Mouse (Mus musculus): ENCODE measurements at regions not wholly inside any gene's neighbourhood (a gene's known extent, or its start where the extent isn't known, plus 50 kb on each side); places are given as distances from the start of the nearest gene placed in this dataset.
"Not testable (repeated sequence)": the region's sequence is repeated elsewhere in the genome, so short reads cannot be mapped to it uniquely, and the experiment has no call there.

- H3K4me1 ChIP-seq (ENCODE audit: control insufficient read depth, insufficient read depth, low read length): no peaks in the 10 kb centered on the region
- H3K36me3 ChIP-seq (ENCODE audit: control insufficient read depth, insufficient read depth, low read length): no peaks in the 10 kb centered on the region
- 82% methylated on average over 1 of the region's 1 CpGs for WGBS
- H3K27ac ChIP-seq (replicated peaks; ENCODE audit: low read depth, low read length): no peak overlapping the region
- H3K9me3 ChIP-seq (ENCODE audit: control insufficient read depth, low read length): no peaks in the 10 kb centered on the region
- ATAC-seq (ENCODE audit: low FRiP score, low read depth) (no peak), DNase-seq (ENCODE audit: low spot score) (no peak)
- no peak overlapping the region for H3K4me3 ChIP-seq (replicated peaks; ENCODE audit: low read length)
- no peak for TF ChIP-seq POLR2A (IDR thresholded peaks at IDR 0.05; ENCODE audit: borderline replicate concordance, extremely low read depth, insufficient read depth, insufficient read length)
- H3K27me3 ChIP-seq (ENCODE audit: control insufficient read depth, insufficient read depth, low read length): no peaks in the 10 kb centered on the region
- H3K4me2 ChIP-seq (replicated peaks; ENCODE audit: low read depth, low read length, severe bottlenecking): no peak overlapping the region
- no peak overlapping the region for H3K9ac ChIP-seq (ENCODE audit: low read depth, low read length, severe bottlenecking)
Measured at GRCm38 (mm10) chr7:64101679-64102078, 52.0 kb upstream of the Trpm1 start.

- H3K36me3 ChIP-seq (ENCODE audit: control insufficient read depth, insufficient read depth, low read length): no peaks in the 10 kb centered on the region
- WGBS: 86% methylated on average over 3 of the region's 3 CpGs
- no peak for DNase-seq (ENCODE audit: low spot score)
Measured at GRCm38 (mm10) chr7:64099606-64100005, 54.0 kb upstream of the Trpm1 start.

GRCm38 (mm10) chr7:64090067-64090466 lies 63.6 kb upstream of the Trpm1 start:
- Histone ChIP-seq H3K27me3 (ENCODE audit: control insufficient read depth, insufficient read depth, low read length) (no peaks in the 10 kb centered on the region), H3K4me3 (replicated peaks; ENCODE audit: low read length) (no peak overlapping the region), H3K4me2 (replicated peaks; ENCODE audit: low read depth, low read length, severe bottlenecking) (no peak overlapping the region), H3K36me3 (ENCODE audit: control insufficient read depth, insufficient read depth, low read length) (no peaks in the 10 kb centered on the region), H3K4me1 (ENCODE audit: control insufficient read depth, insufficient read depth, low read length) (no peaks in the 10 kb centered on the region), H3K9me3 (ENCODE audit: control insufficient read depth, low read length) (no peaks in the 10 kb centered on the region), H3K9ac (ENCODE audit: low read depth, low read length, severe bottlenecking) (no peak overlapping the region), H3K27ac (replicated peaks; ENCODE audit: low read depth, low read length) (no peak overlapping the region)
- 88% methylated on average over 1 of the region's 1 CpGs for WGBS
- no peak for TF ChIP-seq POLR2A (IDR thresholded peaks at IDR 0.05; ENCODE audit: borderline replicate concordance, extremely low read depth, insufficient read depth, insufficient read length)
- DNase-seq (ENCODE audit: low spot score) (no peak), ATAC-seq (ENCODE audit: low FRiP score, low read depth) (no peak)

More at GRCm38 (mm10) chr7:64099606-64100005, 54.0 kb upstream of the Trpm1 start:
- Histone ChIP-seq H3K9ac (ENCODE audit: low read depth, low read length, severe bottlenecking) (no peak overlapping the region), H3K4me3 (replicated peaks; ENCODE audit: low read length) (no peak overlapping the region), H3K9me3 (ENCODE audit: control insufficient read depth, low read length) (no peaks in the 10 kb centered on the region), H3K4me2 (replicated peaks; ENCODE audit: low read depth, low read length, severe bottlenecking) (no peak overlapping the region), H3K27ac (replicated peaks; ENCODE audit: low read depth, low read length) (no peak overlapping the region), H3K4me1 (ENCODE audit: control insufficient read depth, insufficient read depth, low read length) (no peaks in the 10 kb centered on the region), H3K27me3 (ENCODE audit: control insufficient read depth, insufficient read depth, low read length) (no peaks in the 10 kb centered on the region)
- no peak for ATAC-seq (ENCODE audit: low FRiP score, low read depth)
- TF ChIP-seq POLR2A (IDR thresholded peaks at IDR 0.05; ENCODE audit: borderline replicate concordance, extremely low read depth, insufficient read depth, insufficient read length): no peak

GRCm38 (mm10) chr7:64089034-64089433 lies 64.6 kb upstream of the Trpm1 start:
- Histone ChIP-seq H3K4me1 (ENCODE audit: control insufficient read depth, insufficient read depth, low read length) (no peaks in the 10 kb centered on the region), H3K9ac (ENCODE audit: low read depth, low read length, severe bottlenecking) (no peak overlapping the region), H3K4me2 (replicated peaks; ENCODE audit: low read depth, low read length, severe bottlenecking) (no peak overlapping the region), H3K36me3 (ENCODE audit: control insufficient read depth, insufficient read depth, low read length) (no peaks in the 10 kb centered on the region), H3K9me3 (ENCODE audit: control insufficient read depth, low read length) (no peaks in the 10 kb centered on the region), H3K27ac (replicated peaks; ENCODE audit: low read depth, low read length) (no peak overlapping the region), H3K27me3 (ENCODE audit: control insufficient read depth, insufficient read depth, low read length) (no peaks in the 10 kb centered on the region), H3K4me3 (replicated peaks; ENCODE audit: low read length) (no peak overlapping the region)
- DNase-seq (ENCODE audit: low spot score) (no peak), ATAC-seq (ENCODE audit: low FRiP score, low read depth) (no peak)
- TF ChIP-seq POLR2A (IDR thresholded peaks at IDR 0.05; ENCODE audit: borderline replicate concordance, extremely low read depth, insufficient read depth, insufficient read length): no peak
- WGBS: 85% methylated on average over 5 of the region's 5 CpGs

GRCm38 (mm10) chr7:64083978-64084377 lies 69.7 kb upstream of the Trpm1 start:
- ATAC-seq (ENCODE audit: low FRiP score, low read depth); H3K9me3 ChIP-seq (ENCODE audit: control insufficient read depth, low read length); H3K36me3 ChIP-seq (ENCODE audit: control insufficient read depth, insufficient read depth, low read length); H3K27ac ChIP-seq (replicated peaks; ENCODE audit: low read depth, low read length); H3K9ac ChIP-seq (ENCODE audit: low read depth, low read length, severe bottlenecking); H3K4me2 ChIP-seq (replicated peaks; ENCODE audit: low read depth, low read length, severe bottlenecking); H3K4me3 ChIP-seq (replicated peaks; ENCODE audit: low read length); H3K4me1 ChIP-seq (ENCODE audit: control insufficient read depth, insufficient read depth, low read length); H3K27me3 ChIP-seq (ENCODE audit: control insufficient read depth, insufficient read depth, low read length); DNase-seq (ENCODE audit: low spot score): not testable (repeated sequence)
- 69% methylated on average over 1 of the region's 1 CpGs for WGBS

GRCm38 (mm10) chr7:64082651-64083050 lies 71.0 kb upstream of the Trpm1 start:
- DNase-seq (ENCODE audit: low spot score) (no peak), ATAC-seq (ENCODE audit: low FRiP score, low read depth) (no peak)
- no peaks in the 10 kb centered on the region for H3K27me3 ChIP-seq (ENCODE audit: control insufficient read depth, insufficient read depth, low read length)
- H3K4me2 ChIP-seq (replicated peaks; ENCODE audit: low read depth, low read length, severe bottlenecking): no peak overlapping the region
- H3K27ac ChIP-seq (replicated peaks; ENCODE audit: low read depth, low read length): no peak overlapping the region
- no peaks in the 10 kb centered on the region for H3K9me3 ChIP-seq (ENCODE audit: control insufficient read depth, low read length)
- H3K36me3 ChIP-seq (ENCODE audit: control insufficient read depth, insufficient read depth, low read length): no peaks in the 10 kb centered on the region
- no peak for TF ChIP-seq POLR2A (IDR thresholded peaks at IDR 0.05; ENCODE audit: borderline replicate concordance, extremely low read depth, insufficient read depth, insufficient read length)
- 88% methylated on average over 5 of the region's 5 CpGs for whole genome bisulfite sequencing
- no peaks in the 10 kb centered on the region for H3K4me1 ChIP-seq (ENCODE audit: control insufficient read depth, insufficient read depth, low read length)
- no peak overlapping the region for H3K9ac ChIP-seq (ENCODE audit: low read depth, low read length, severe bottlenecking)
- H3K4me3 ChIP-seq (replicated peaks; ENCODE audit: low read length): no peak overlapping the region
